Mouse (Mus musculus): ENCODE data around the gene Coa3. TPM values are rescaled to one million over a fixed set of nuclear protein-coding genes. Genes with fewer than 3 reads are reported as not detected.

Coa3 gene
- total RNA-seq, 2 experiments from 2014 or later, result 66.3 to 74.5 TPM

Other genes with a start within 250 kb of the Coa3 start
- gene Naglu, start 209.1 kb downstream of the Coa3 start, total RNA-seq (2021), result 10 to 100 TPM in 1 of 2 experiments, 1 to 10 TPM in 1; 9.2 to 11.6 TPM
- gene Hsd17b1, start 200.7 kb downstream of the Coa3 start, total RNA-seq (2021), result under 1 TPM; 0.23 to 0.25 TPM
- 10 to 100 TPM; 10.7 to 11.7 TPM for gene Coasy, start 196.5 kb downstream of the Coa3 start, total RNA-seq (2021)
- 10 to 100 TPM; 10.7 to 12.2 TPM for gene Mlx, start 191.8 kb downstream of the Coa3 start, total RNA-seq (2021)
- 1 to 10 TPM; 2.8 to 4.0 TPM for gene Psmc3ip, start 183.7 kb downstream of the Coa3 start, total RNA-seq (2021)
- 10 to 100 TPM; 37.3 to 37.5 TPM for gene Retreg3, start 159.2 kb downstream of the Coa3 start, total RNA-seq (2021)
- gene Tubg1, start 159.2 kb downstream of the Coa3 start, total RNA-seq (2021), result 10 to 100 TPM; 37.4 to 39.0 TPM
- 1 to 10 TPM; 5.5 to 6.3 TPM for gene Tubg2, start 123.2 kb downstream of the Coa3 start, total RNA-seq (2021)
- 1 to 10 TPM; 4.2 to 4.3 TPM for gene Cntnap1, start 108.6 kb downstream of the Coa3 start, total RNA-seq (2021)
- 10 to 100 TPM; 33.2 to 36.7 TPM for gene Plekhh3, start 107.8 kb downstream of the Coa3 start, total RNA-seq (2021)
- gene Ccr10, start 103.7 kb downstream of the Coa3 start, total RNA-seq (2021), result not detected
- 10 to 100 TPM; 17.2 to 17.7 TPM for gene Ezh1, start 52.7 kb downstream of the Coa3 start, total RNA-seq (2021)
- 10 to 100 TPM; 70.5 to 72.8 TPM for gene Ramp2, start 33.1 kb downstream of the Coa3 start, total RNA-seq (2021)
- 10 to 100 TPM; 40.1 to 44.3 TPM for gene Vps25, start 25.4 kb downstream of the Coa3 start, total RNA-seq (2021)
- gene Wnk4, start 18.5 kb downstream of the Coa3 start, total RNA-seq (2021), result 1 to 10 TPM in 1 of 2 experiments, under 1 TPM in 1; 0.35 to 1.4 TPM
- under 1 TPM; 0.14 to 0.18 TPM for gene Cntd1, start 102 bp downstream of the Coa3 start, total RNA-seq (2021)
- 10 to 100 TPM; 74.5 to 76.9 TPM for gene Becn1, start 23.2 kb upstream of the Coa3 start, total RNA-seq (2021)
- gene Psme3, start 37.1 kb upstream of the Coa3 start, total RNA-seq (2021), result 10 to 100 TPM; 72.4 TPM
- gene Aoc2, start 45.9 kb upstream of the Coa3 start, total RNA-seq (2021), result 1 to 10 TPM; 1.7 to 2.3 TPM
- gene Aoc3, start 51.5 kb upstream of the Coa3 start, total RNA-seq (2021), result 10 to 100 TPM; 25.2 to 31.0 TPM
- under 1 TPM in 1 of 2 experiments, not detected in 1; 0.14 TPM for gene G6pc, start 88.4 kb upstream of the Coa3 start, total RNA-seq (2021)
- gene Aarsd1, start 138.5 kb upstream of the Coa3 start, total RNA-seq (2021), result 10 to 100 TPM; 17.4 to 17.6 TPM
- 1 to 10 TPM; 3.5 to 5.2 TPM for gene Gm27029, start 145.7 kb upstream of the Coa3 start, total RNA-seq (2021)
- 1 to 10 TPM; 6.5 to 6.8 TPM for gene Rundc1, start 146.0 kb upstream of the Coa3 start, total RNA-seq (2021)
- gene Ptges3l, start 146.2 kb upstream of the Coa3 start, total RNA-seq (2021), result 100 to 1,000 TPM in 1 of 2 experiments, 10 to 100 TPM in 1; 90.6 to 101 TPM
- 10 to 100 TPM; 55.9 to 84.8 TPM for gene Rpl27, start 163.2 kb upstream of the Coa3 start, total RNA-seq (2021)
- gene Ifi35, start 169.3 kb upstream of the Coa3 start, total RNA-seq (2021), result 1 to 10 TPM; 6.6 to 7.2 TPM
- gene Rnd2, start 185.9 kb upstream of the Coa3 start, total RNA-seq (2021), result 1 to 10 TPM; 5.0 to 5.8 TPM
- 10 to 100 TPM; 39.4 to 50.2 TPM for gene Vat1, start 187.1 kb upstream of the Coa3 start, total RNA-seq (2021)

All from gastrocnemius, postnatal 10 days (tissue).